Mouse (Mus musculus) testis, adult 2 months (tissue): ENCODE measurements around the gene Usp42.

Source experiments
- CTCF ChIP-seq: fragments of 200-500 bp; IDR thresholded peaks from 2 replicates; pipeline ENCODE4 v1.5.1; 2012; ENCODE audit warnings: low read depth, mild to moderate bottlenecking, inconsistent platforms, low read length, moderate library complexity; ENCODE audit not compliant: control insufficient read depth, insufficient read depth, insufficient replicate concordance
- POLR2A ChIP-seq: fragments of 200-500 bp; IDR thresholded peaks from 2 replicates; pipeline ENCODE4 v1.6.1; 2012; ENCODE audit warnings: low read depth, mild to moderate bottlenecking, inconsistent platforms, low read length, moderate library complexity; ENCODE audit not compliant: control insufficient read depth

DNA sequence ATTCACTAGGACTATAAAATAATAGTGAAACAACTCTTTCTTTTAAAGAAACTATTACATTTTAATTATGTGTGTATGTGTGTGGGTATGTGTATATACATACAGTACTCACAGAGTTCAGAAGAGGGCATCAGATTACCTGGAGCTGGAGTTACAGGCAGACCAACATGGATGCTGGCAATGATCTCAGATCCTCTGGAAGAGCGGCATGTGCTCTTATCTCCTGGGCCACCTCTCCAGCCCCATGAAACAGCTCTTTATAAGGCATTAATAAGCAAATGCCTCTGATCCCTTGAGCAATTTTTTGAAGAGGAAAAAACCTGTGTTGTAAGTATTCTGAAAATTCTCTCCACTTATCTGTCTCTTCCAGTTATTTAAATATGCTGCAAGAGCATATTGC is 66.1 kb downstream of the Usp42 start:
- TF ChIP-seq CTCF (no peak), POLR2A (no peak)
